Mouse (Mus musculus) hindbrain, embryonic 16.5 days (tissue): ENCODE measurements around the gene Padi2. TPM values are rescaled to one million over a fixed set of nuclear protein-coding genes. Genes with fewer than 3 reads are reported as not detected.

ENCODE experiments used
- ATAC-seq: fragments of 200-750 bp; cut with Nextera tagmentation; 2 replicates; pipeline ENCODE4 v1.8.0; 2017; ENCODE audit warnings: moderate TSS enrichment, moderate library complexity
- H3K27ac ChIP-seq: fragments of 300-500 bp; sonication (generic); 2 replicates; pipeline ENCODE4 v1.5.1; 2014; ENCODE audit warnings: low read depth, mild to moderate bottlenecking, control low read depth, low read length, moderate library complexity
- H3K27me3 ChIP-seq: fragments of 300-500 bp; sonication (generic); replicated peaks from 2 replicates; pipeline ENCODE4 v1.6.1; 2014; ENCODE audit warnings: low read length; ENCODE audit not compliant: control insufficient read depth, insufficient read depth
- H3K36me3 ChIP-seq: fragments of 300-500 bp; sonication (generic); 2 replicates; pipeline ENCODE4 v1.6.1; 2014; ENCODE audit warnings: mild to moderate bottlenecking, low read length, moderate library complexity, mixed read lengths; ENCODE audit not compliant: control insufficient read depth, insufficient read depth
- H3K4me1 ChIP-seq: fragments of 300-500 bp; sonication (generic); 2 replicates; pipeline ENCODE4 v1.6.1; 2014; ENCODE audit warnings: low read depth, low read length; ENCODE audit not compliant: control insufficient read depth, insufficient read depth
- H3K4me2 ChIP-seq: fragments of 300-500 bp; sonication (generic); 2 replicates; pipeline ENCODE4 v1.6.1; 2014; ENCODE audit warnings: mild to moderate bottlenecking, low read length, control low read depth, moderate library complexity
- H3K4me3 ChIP-seq: fragments of 300-500 bp; sonication (generic); 2 replicates; pipeline ENCODE4 v1.5.1; 2014; ENCODE audit warnings: mild to moderate bottlenecking, low read length, control low read depth, moderate library complexity
- H3K9ac ChIP-seq: fragments of 300-500 bp; sonication (generic); 2 replicates; pipeline ENCODE4 v1.6.1; 2014; ENCODE audit warnings: low read depth, mild to moderate bottlenecking, control low read depth, low read length, moderate library complexity
- H3K9me3 ChIP-seq: fragments of 300-500 bp; sonication (generic); 2 replicates; pipeline ENCODE4 v1.6.1; 2014; ENCODE audit warnings: mild to moderate bottlenecking, low read length, moderate library complexity; ENCODE audit not compliant: control insufficient read depth
- WGBS: fragments of 180-500 bp; shearing (Covaris S2); extraction: QIAGEN DNeasy Blood & Tissue Kit; methylation state at CpG from one replicate; pipeline ENCODE4 v1.1.7; 2014; 5-methylcytosine and 5-hydroxymethylcytosine counted together
- polyA plus RNA-seq: library from polyadenylated mRNA; unstranded; fragments of >200 nt; fragmentation: Nextera tagmentation; extraction: Ambion mirVana; gene quantifications from 2 replicates; pipeline ENCODE4 v1.2.1, GENCODE M21; 2015

The Padi2 gene
- polyA plus RNA-seq, 1 experiment from 2014 or later: 2.4 TPM

- Histone ChIP-seq H3K27ac (no peak overlapping the region), H3K9ac (no peak overlapping the region), H3K36me3 (no peaks in the 10 kb centered on the region), H3K4me1 (peaks cover 9% of the 10 kb centered on the region; the same call in 1 of the 2 replicates), H3K9me3 (no peaks in the 10 kb centered on the region), H3K27me3 (peaks cover 17% of the 10 kb centered on the region), H3K4me3 (no peak overlapping the region), H3K4me2 (no peak overlapping the region)
- no peak for ATAC-seq
- 56% methylated on average over 14 of the region's 14 CpGs for WGBS
Observed at GRCm38 (mm10) chr4:140904776-140905425, 1.2 kb upstream of the Padi2 start.

GRCm38 (mm10) chr4:140905426-140905871 is 695 bp upstream of the Padi2 start:
- 15% methylated on average over 11 of the region's 11 CpGs for WGBS
- peaks cover 17% of the 10 kb centered on the region for H3K27me3 ChIP-seq
- peak overlapping the region; percentile 44 for H3K4me3 ChIP-seq

DNA sequence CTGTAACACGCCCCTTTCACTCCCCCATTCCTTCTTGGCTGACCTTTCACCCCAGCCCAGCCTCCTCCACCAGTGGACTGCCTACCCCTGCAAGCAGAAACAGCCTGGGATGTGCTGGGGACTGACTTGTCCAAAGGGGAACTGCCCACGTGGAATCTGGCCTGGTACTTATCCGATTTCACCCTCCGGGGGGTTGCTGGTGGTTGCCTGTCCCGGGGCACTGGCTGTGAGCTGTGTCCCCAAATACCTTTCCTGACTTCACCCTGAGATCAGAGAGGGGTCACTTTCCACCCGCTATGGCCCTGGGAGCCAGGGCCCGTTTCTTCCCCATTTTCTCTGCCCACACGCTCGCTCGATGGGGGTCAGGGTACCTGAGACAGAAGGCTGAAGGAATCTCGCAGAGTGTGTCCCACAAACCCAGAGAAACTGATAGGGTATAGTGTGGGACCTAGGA is 710 bp downstream of the Padi2 start:
- WGBS: 53% methylated on average over 11 of the region's 11 CpGs
- H3K9ac ChIP-seq: no peak overlapping the region

More at GRCm38 (mm10) chr4:140905426-140905871, 695 bp upstream of the Padi2 start:
- no peak for ATAC-seq
- Histone ChIP-seq H3K9me3 (no peaks in the 10 kb centered on the region), H3K36me3 (no peaks in the 10 kb centered on the region), H3K9ac (0 out of 2 replicates have a peak overlapping the region, but pooled peaks have one; percentile 3), H3K27ac (no peak overlapping the region), H3K4me1 (peaks cover 9% of the 10 kb centered on the region; the same call in 1 of the 2 replicates), H3K4me2 (peak overlapping the region; percentile 85)

DNA sequence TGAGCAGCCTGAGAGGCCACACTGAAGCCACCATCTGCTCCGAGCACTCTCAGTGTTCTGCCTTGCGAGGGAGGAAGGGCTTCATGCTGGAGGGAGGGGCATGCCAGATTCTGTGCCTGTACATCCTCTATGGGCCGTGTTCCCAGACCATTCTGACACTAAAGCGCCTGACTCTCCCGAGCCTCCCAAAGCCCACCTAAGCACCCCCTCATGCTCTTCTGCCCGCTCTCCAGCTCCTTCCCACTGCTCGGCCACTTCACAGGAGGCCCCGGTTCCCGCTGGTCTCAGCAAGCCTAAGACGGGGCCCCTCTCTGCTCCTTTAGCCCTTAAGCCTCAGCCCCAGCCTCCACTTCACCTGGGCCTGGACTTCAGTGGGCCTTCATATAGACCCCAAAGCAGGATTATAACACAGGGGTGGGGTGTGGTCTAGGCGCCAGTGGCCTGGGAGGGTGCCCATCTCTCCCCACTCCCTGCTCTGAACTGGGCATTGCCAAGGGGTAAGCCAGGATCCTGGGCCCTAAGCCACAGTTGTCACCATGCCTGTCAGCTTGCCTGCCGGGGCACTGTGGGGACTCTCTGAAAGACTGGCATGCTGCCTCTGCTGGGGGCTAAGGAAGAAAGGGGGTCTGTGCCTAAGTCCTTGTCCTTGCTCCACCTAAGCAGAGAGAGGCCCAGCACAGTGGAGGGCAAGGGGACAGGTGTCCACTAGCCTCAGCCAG is 1.3 kb downstream of the Padi2 start:
- no peak overlapping the region for H3K9ac ChIP-seq
- ATAC-seq: no peak; the same call in 1 of the 2 replicates
- peaks cover 9% of the 10 kb centered on the region; the same call in 1 of the 2 replicates for H3K4me1 ChIP-seq
- H3K4me2 ChIP-seq: no peak overlapping the region
- 50% methylated on average over 12 of the region's 12 CpGs for WGBS
- peaks cover 17% of the 10 kb centered on the region for H3K27me3 ChIP-seq
- no peaks in the 10 kb centered on the region for H3K9me3 ChIP-seq
- H3K4me3 ChIP-seq: no peak overlapping the region
- no peaks in the 10 kb centered on the region for H3K36me3 ChIP-seq
- no peak overlapping the region for H3K27ac ChIP-seq

More for the DNA sequence above, 710 bp downstream of the Padi2 start:
- Histone ChIP-seq H3K27ac (no peak overlapping the region), H3K27me3 (peaks cover 17% of the 10 kb centered on the region), H3K36me3 (no peaks in the 10 kb centered on the region), H3K9me3 (no peaks in the 10 kb centered on the region), H3K4me1 (peaks cover 9% of the 10 kb centered on the region; the same call in 1 of the 2 replicates), H3K4me2 (no peak overlapping the region; the same call in 1 of the 2 replicates), H3K4me3 (no peak overlapping the region; the same call in 1 of the 2 replicates)
- 0 out of 2 replicates have a peak, but pooled peaks have one; percentile 1 for ATAC-seq

GRCm38 (mm10) chr4:140908627-140909026 is 2.5 kb downstream of the Padi2 start:
- Histone ChIP-seq H3K4me1 (peaks cover 9% of the 10 kb centered on the region; the same call in 1 of the 2 replicates), H3K27me3 (peaks cover 17% of the 10 kb centered on the region), H3K9me3 (no peaks in the 10 kb centered on the region), H3K27ac (no peak overlapping the region), H3K4me3 (no peak overlapping the region), H3K4me2 (no peak overlapping the region), H3K9ac (no peak overlapping the region), H3K36me3 (no peaks in the 10 kb centered on the region)
- WGBS: 66% methylated on average over 5 of the region's 5 CpGs
- no peak for ATAC-seq

- no peak overlapping the region for H3K9ac ChIP-seq
- H3K9me3 ChIP-seq: no peaks in the 10 kb centered on the region
- H3K27me3 ChIP-seq: peaks cover 17% of the 10 kb centered on the region
- no peaks in the 10 kb centered on the region for H3K36me3 ChIP-seq
- no peak overlapping the region for H3K4me2 ChIP-seq
- no peak overlapping the region for H3K27ac ChIP-seq
- ATAC-seq: no peak
- WGBS: 71% methylated on average over 4 of the region's 4 CpGs
- no peak overlapping the region for H3K4me3 ChIP-seq
- peaks cover 9% of the 10 kb centered on the region; the same call in 1 of the 2 replicates for H3K4me1 ChIP-seq
Observed at GRCm38 (mm10) chr4:140909536-140909935, 3.4 kb downstream of the Padi2 start.

DNA sequence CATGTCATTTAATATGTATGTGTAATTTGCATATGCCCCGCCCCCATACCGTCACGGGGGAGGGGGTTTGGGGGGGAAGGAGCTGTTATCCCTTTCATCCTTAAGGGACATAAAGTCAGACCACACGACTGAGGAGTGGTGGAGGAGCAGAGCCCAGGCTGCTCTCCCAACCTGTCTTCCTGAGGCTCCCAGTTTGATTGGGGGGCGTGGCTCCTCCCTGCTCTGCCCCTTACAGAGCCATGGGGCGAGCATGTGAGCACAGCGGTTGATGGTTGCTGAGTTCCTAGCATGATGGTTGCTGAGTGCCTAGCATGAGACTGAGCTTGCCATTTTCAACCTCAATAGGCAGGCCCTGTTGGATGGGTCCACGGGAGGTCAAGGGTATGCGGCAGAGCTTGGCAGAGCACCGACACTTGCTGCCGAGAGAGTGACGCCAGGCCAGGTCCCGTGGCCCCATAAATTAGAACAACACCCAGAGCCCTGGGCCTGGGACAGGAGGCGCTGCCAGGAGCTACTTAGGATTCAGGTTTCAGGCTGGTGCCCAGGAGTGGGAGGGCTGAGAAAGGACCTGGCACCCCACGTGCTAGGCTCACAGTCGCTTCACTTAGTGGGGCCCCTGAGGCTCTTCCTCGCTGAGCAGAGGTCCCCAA is 4.6 kb downstream of the Padi2 start:
- no peak overlapping the region for H3K4me2 ChIP-seq
- H3K4me3 ChIP-seq: no peak overlapping the region
- peaks cover 9% of the 10 kb centered on the region; the same call in 1 of the 2 replicates for H3K27me3 ChIP-seq
- WGBS: 29% methylated on average over 17 of the region's 17 CpGs
- H3K9ac ChIP-seq: no peak overlapping the region
- ATAC-seq: peak; percentile 15; the same call in 1 of the 2 replicates
- H3K27ac ChIP-seq: no peak overlapping the region
- peaks cover 6% of the 10 kb centered on the region; the same call in 1 of the 2 replicates for H3K4me1 ChIP-seq
- H3K9me3 ChIP-seq: no peaks in the 10 kb centered on the region
- H3K36me3 ChIP-seq: no peaks in the 10 kb centered on the region

DNA sequence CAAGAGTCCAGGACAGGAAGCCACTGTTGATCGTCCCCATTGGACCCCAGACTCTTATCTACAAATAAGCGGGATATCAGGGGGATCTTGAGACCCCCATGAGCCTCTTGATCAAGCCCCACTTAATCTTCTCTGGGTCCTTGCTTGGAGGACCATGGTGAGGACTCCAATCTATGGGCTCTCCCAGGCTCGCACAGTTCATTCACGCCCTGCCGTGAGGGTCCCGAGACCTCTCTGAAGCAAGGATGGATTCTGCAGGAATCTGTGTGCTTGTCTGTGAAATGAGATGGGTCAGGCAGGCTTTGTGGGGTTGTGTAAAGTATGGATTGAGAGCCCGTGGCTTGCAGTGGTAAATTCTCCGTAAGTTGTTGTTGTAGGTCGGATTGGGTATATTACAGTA is 5.3 kb downstream of the Padi2 start:
- peaks cover 7% of the 10 kb centered on the region; the same call in 1 of the 2 replicates for H3K27me3 ChIP-seq
- no peaks in the 10 kb centered on the region for H3K36me3 ChIP-seq
- 94% methylated on average over 9 of the region's 9 CpGs for WGBS
- no peak for ATAC-seq
- H3K27ac ChIP-seq: no peak overlapping the region
- no peak overlapping the region for H3K4me3 ChIP-seq
- H3K4me2 ChIP-seq: no peak overlapping the region
- peaks cover under 1% of the 10 kb centered on the region; the same call in 1 of the 2 replicates for H3K4me1 ChIP-seq
- no peak overlapping the region for H3K9ac ChIP-seq
- H3K9me3 ChIP-seq: no peaks in the 10 kb centered on the region
